Mouse (Mus musculus): ENCODE data around the gene Tardbp. TPM values are rescaled to one million over a fixed set of nuclear protein-coding genes. Genes with fewer than 3 reads are reported as not detected.

Tardbp gene
- total and polyA plus RNA-seq, 3 experiments, result 70.5 to 119 (median 116) TPM

- 52% methylated on average over 15 of the region's 15 CpGs for WGBS
- no peak for DNase-seq
- H3K4me1 ChIP-seq (ENCODE audit: control insufficient read depth, insufficient read depth, low read length), result no peaks in the 10 kb centered on the region; the same call in 1 of the 2 replicates
- H3K27ac ChIP-seq, result no peak within 1 kb of the TSS
- TF ChIP-seq CTCF (IDR thresholded peaks at IDR 0.05) (no peak), POLR2A (IDR thresholded peaks at IDR 0.05; ENCODE audit: insufficient read depth, low read depth, low read length) (no peak), EP300 (IDR thresholded peaks at IDR 0.05; ENCODE audit: insufficient read depth, low read depth, low read length) (no peak)
- H3K79me2 ChIP-seq (replicated peaks; ENCODE audit: control insufficient read depth, insufficient read depth, low read length), result no peaks in the 10 kb centered on the region
- no peaks in the 10 kb centered on the region for H3K36me3 ChIP-seq (ENCODE audit: control insufficient read depth, insufficient read depth, low read length)
- H3K27me3 ChIP-seq (ENCODE audit: control insufficient read depth, insufficient read depth, low read length), result no peaks in the 10 kb centered on the region
- intact Hi-C loops (cut with DNase I), result no loop called here
- H3K4me3 ChIP-seq, result no peak within 1 kb of the TSS
- H3K9ac ChIP-seq (ENCODE audit: low read depth, low read length), result peak within 1 kb of the TSS; percentile 20; the same call in 1 of the 2 replicates
Observed at GRCm38 (mm10) chr4:148643291-148644156, 16.7 kb upstream of the Tardbp start, which contains the start of gene Gm572. Gene Gm572 (plus strand): TSS chr4:148643317.

GRCm38 (mm10) chr4:148641121-148641520 is 14.3 kb upstream of the Tardbp start:
- DNase-seq, result no peak
- H3K27ac ChIP-seq, result no peak overlapping the region
- H3K79me2 ChIP-seq (replicated peaks; ENCODE audit: control insufficient read depth, insufficient read depth, low read length), result no peaks in the 10 kb centered on the region
- H3K4me3 ChIP-seq, result no peak overlapping the region
- H3K27me3 ChIP-seq (ENCODE audit: control insufficient read depth, insufficient read depth, low read length), result no peaks in the 10 kb centered on the region
- intact Hi-C loops (cut with DNase I), result no loop called here
- 90% methylated on average over 5 of the region's 5 CpGs for WGBS
- no peaks in the 10 kb centered on the region for H3K36me3 ChIP-seq (ENCODE audit: control insufficient read depth, insufficient read depth, low read length)
- no peak for TF ChIP-seq EP300 (IDR thresholded peaks at IDR 0.05; ENCODE audit: insufficient read depth, low read depth, low read length)
- no peaks in the 10 kb centered on the region; the same call in 1 of the 2 replicates for H3K4me1 ChIP-seq (ENCODE audit: control insufficient read depth, insufficient read depth, low read length)
- no peak overlapping the region for H3K9ac ChIP-seq (ENCODE audit: low read depth, low read length)

- WGBS, result 84% methylated on average over 2 of the region's 2 CpGs
- Histone ChIP-seq H3K4me1 (ENCODE audit: control insufficient read depth, insufficient read depth, low read length) (no peaks in the 10 kb centered on the region; the same call in 1 of the 2 replicates), H3K27ac (no peak overlapping the region), H3K79me2 (replicated peaks; ENCODE audit: control insufficient read depth, insufficient read depth, low read length) (no peaks in the 10 kb centered on the region), H3K36me3 (ENCODE audit: control insufficient read depth, insufficient read depth, low read length) (no peaks in the 10 kb centered on the region), H3K9ac (ENCODE audit: low read depth, low read length) (no peak overlapping the region), H3K27me3 (ENCODE audit: control insufficient read depth, insufficient read depth, low read length) (no peaks in the 10 kb centered on the region), H3K4me3 (no peak overlapping the region)
- no peak for DNase-seq
- intact Hi-C loops (cut with DNase I), result no loop called here
- no peak for TF ChIP-seq CTCF (IDR thresholded peaks at IDR 0.05)
- TF ChIP-seq EP300 (IDR thresholded peaks at IDR 0.05; ENCODE audit: insufficient read depth, low read depth, low read length), result no peak
- TF ChIP-seq POLR2A (IDR thresholded peaks at IDR 0.05; ENCODE audit: insufficient read depth, low read depth, low read length), result no peak
Observed at GRCm38 (mm10) chr4:148639455-148639854, 12.6 kb upstream of the Tardbp start.

GRCm38 (mm10) chr4:148638302-148638701 is 11.5 kb upstream of the Tardbp start:
- TF ChIP-seq CTCF (IDR thresholded peaks at IDR 0.05), result no peak
- TF ChIP-seq POLR2A (IDR thresholded peaks at IDR 0.05; ENCODE audit: insufficient read depth, low read depth, low read length), result no peak
- TF ChIP-seq EP300 (IDR thresholded peaks at IDR 0.05; ENCODE audit: insufficient read depth, low read depth, low read length), result no peak
- H3K27ac ChIP-seq, result no peak overlapping the region
- H3K4me3 ChIP-seq, result no peak overlapping the region
- H3K9ac ChIP-seq (ENCODE audit: low read depth, low read length), result no peak overlapping the region
- no peaks in the 10 kb centered on the region for H3K36me3 ChIP-seq (ENCODE audit: control insufficient read depth, insufficient read depth, low read length)
- H3K4me1 ChIP-seq (ENCODE audit: control insufficient read depth, insufficient read depth, low read length), result no peaks in the 10 kb centered on the region
- whole genome bisulfite sequencing, result 48% methylated on average over 9 of the region's 9 CpGs
- no peaks in the 10 kb centered on the region for H3K27me3 ChIP-seq (ENCODE audit: control insufficient read depth, insufficient read depth, low read length)
- DNase-seq, result no peak
- intact Hi-C loops (cut with DNase I), result no loop called here
- H3K79me2 ChIP-seq (replicated peaks; ENCODE audit: control insufficient read depth, insufficient read depth, low read length), result no peaks in the 10 kb centered on the region

- no peak for DNase-seq
- TF ChIP-seq POLR2A (IDR thresholded peaks at IDR 0.05; ENCODE audit: insufficient read depth, low read depth, low read length), result no peak
- no peak for TF ChIP-seq CTCF (IDR thresholded peaks at IDR 0.05)
- no peak for TF ChIP-seq EP300 (IDR thresholded peaks at IDR 0.05; ENCODE audit: insufficient read depth, low read depth, low read length)
- H3K4me3 ChIP-seq, result no peak overlapping the region
- no peaks in the 10 kb centered on the region for H3K79me2 ChIP-seq (replicated peaks; ENCODE audit: control insufficient read depth, insufficient read depth, low read length)
- H3K4me1 ChIP-seq (ENCODE audit: control insufficient read depth, insufficient read depth, low read length), result no peaks in the 10 kb centered on the region
- intact Hi-C loops (cut with DNase I), result no loop called here
- no peaks in the 10 kb centered on the region for H3K36me3 ChIP-seq (ENCODE audit: control insufficient read depth, insufficient read depth, low read length)
- no peak overlapping the region for H3K27ac ChIP-seq
- H3K9ac ChIP-seq (ENCODE audit: low read depth, low read length), result no peak overlapping the region
- WGBS, result 67% methylated on average over 2 of the region's 2 CpGs
- H3K27me3 ChIP-seq (ENCODE audit: control insufficient read depth, insufficient read depth, low read length), result no peaks in the 10 kb centered on the region
Observed at GRCm38 (mm10) chr4:148635309-148635708, 8.5 kb upstream of the Tardbp start.

- no peaks in the 10 kb centered on the region for H3K27me3 ChIP-seq (ENCODE audit: control insufficient read depth, insufficient read depth, low read length)
- H3K4me1 ChIP-seq (ENCODE audit: control insufficient read depth, insufficient read depth, low read length), result no peaks in the 10 kb centered on the region
- intact Hi-C loops (cut with DNase I), result no loop called here
- H3K27ac ChIP-seq, result no peak overlapping the region
- TF ChIP-seq POLR2A (IDR thresholded peaks at IDR 0.05; ENCODE audit: insufficient read depth, low read depth, low read length) (no peak), EP300 (IDR thresholded peaks at IDR 0.05; ENCODE audit: insufficient read depth, low read depth, low read length) (no peak), CTCF (IDR thresholded peaks at IDR 0.05) (no peak)
- H3K4me3 ChIP-seq, result no peak overlapping the region
- DNase-seq, result no peak
- no peaks in the 10 kb centered on the region for H3K36me3 ChIP-seq (ENCODE audit: control insufficient read depth, insufficient read depth, low read length)
- no peaks in the 10 kb centered on the region for H3K79me2 ChIP-seq (replicated peaks; ENCODE audit: control insufficient read depth, insufficient read depth, low read length)
- WGBS, result 58% methylated on average over 2 of the region's 2 CpGs
- no peak overlapping the region for H3K9ac ChIP-seq (ENCODE audit: low read depth, low read length)
Observed at GRCm38 (mm10) chr4:148633395-148634061, 6.7 kb upstream of the Tardbp start.
